Mouse (Mus musculus) limb, embryonic 15.5 days (tissue): ENCODE results near the gene Gabrb1. TPM values are rescaled to one million over a fixed set of nuclear protein-coding genes. Genes with fewer than 3 reads are reported as not detected.
"Not testable (repeated sequence)": the region's sequence is repeated elsewhere in the genome, so short reads cannot be mapped to it uniquely, and the experiment has no call there.

Source experiments
- ATAC-seq: fragments of 200-750 bp; cut with Nextera tagmentation; 2 replicates; pipeline ENCODE4 v1.8.0; 2017; ENCODE audit warnings: low read depth, moderate TSS enrichment; ENCODE audit not compliant: insufficient number of reproducible peaks, low FRiP score, low TSS enrichment
- H3K27ac ChIP-seq: fragments of 300-500 bp; sonication (generic); 2 replicates; pipeline ENCODE4 v1.5.1; 2015; ENCODE audit warnings: moderate library complexity, mild to moderate bottlenecking, inconsistent platforms
- H3K27me3 ChIP-seq: fragments of 300-500 bp; sonication (generic); 2 replicates; pipeline ENCODE4 v1.6.1; 2015; ENCODE audit warnings: inconsistent platforms
- H3K36me3 ChIP-seq: fragments of 300-500 bp; sonication (generic); 2 replicates; pipeline ENCODE4 v1.6.1; 2015; ENCODE audit warnings: inconsistent platforms
- H3K4me1 ChIP-seq: fragments of 300-500 bp; sonication (generic); 2 replicates; pipeline ENCODE4 v1.6.1; 2015; ENCODE audit warnings: inconsistent platforms
- H3K4me2 ChIP-seq: fragments of 300-500 bp; sonication (generic); 2 replicates; pipeline ENCODE4 v1.6.1; 2015; ENCODE audit warnings: mild to moderate bottlenecking, inconsistent platforms
- H3K4me3 ChIP-seq: fragments of 300-500 bp; sonication (generic); 2 replicates; pipeline ENCODE4 v1.5.1; 2015; ENCODE audit warnings: mild to moderate bottlenecking, inconsistent platforms
- H3K9ac ChIP-seq: fragments of 300-500 bp; sonication (generic); 2 replicates; pipeline ENCODE4 v1.6.1; 2015; ENCODE audit warnings: inconsistent platforms
- H3K9me3 ChIP-seq: fragments of 300-500 bp; sonication (generic); 2 replicates; pipeline ENCODE4 v1.6.1; 2016; ENCODE audit warnings: inconsistent platforms
- WGBS: fragments of 180-500 bp; shearing (Covaris S2); methylation state at CpG from one replicate; pipeline ENCODE4 v1.1.7; 2015; 5-methylcytosine and 5-hydroxymethylcytosine counted together
- polyA plus RNA-seq: library from polyadenylated mRNA; unstranded; fragments of >200 nt; fragmentation: Nextera tagmentation; extraction: Ambion mirVana; gene quantifications from 2 replicates; pipeline ENCODE4 v1.2.1, GENCODE M21; 2015

Gene Gabrb1
- polyA plus RNA-seq, 1 experiment from 2014 or later: 1.9 TPM

- no peak overlapping the region for H3K4me2 ChIP-seq
- H3K4me3 ChIP-seq: no peak overlapping the region
- 58% methylated on average over 6 of the region's 6 CpGs for WGBS
- no peak overlapping the region for H3K9ac ChIP-seq
- no peaks in the 10 kb centered on the region for H3K36me3 ChIP-seq
- no peak for ATAC-seq
- H3K27ac ChIP-seq: no peak overlapping the region
- H3K27me3 ChIP-seq: no peaks in the 10 kb centered on the region
- H3K4me1 ChIP-seq: no peaks in the 10 kb centered on the region
- no peaks in the 10 kb centered on the region for H3K9me3 ChIP-seq
Measured at GRCm38 (mm10) chr5:72068826-72069225, 410.9 kb downstream of the Gabrb1 start.

- not testable (repeated sequence) for H3K36me3 ChIP-seq, H3K9me3 ChIP-seq, H3K9ac ChIP-seq, H3K4me2 ChIP-seq, H3K4me3 ChIP-seq, H3K27ac ChIP-seq, H3K27me3 ChIP-seq, H3K4me1 ChIP-seq, ATAC-seq
- 82% methylated on average over 7 of the region's 7 CpGs for WGBS
Measured at GRCm38 (mm10) chr5:72069398-72069797, 411.5 kb downstream of the Gabrb1 start.

- Histone ChIP-seq H3K4me3 (no peak overlapping the region), H3K9me3 (no peaks in the 10 kb centered on the region), H3K27me3 (no peaks in the 10 kb centered on the region), H3K27ac (no peak overlapping the region), H3K4me2 (no peak overlapping the region), H3K36me3 (no peaks in the 10 kb centered on the region), H3K9ac (no peak overlapping the region), H3K4me1 (no peaks in the 10 kb centered on the region)
- WGBS: 88% methylated on average over 6 of the region's 6 CpGs
- no peak for ATAC-seq
Measured at GRCm38 (mm10) chr5:72076781-72077180, 418.9 kb downstream of the Gabrb1 start.

GRCm38 (mm10) chr5:72086518-72086917, 428.6 kb downstream of the Gabrb1 start:
- H3K4me2 ChIP-seq: no peak overlapping the region
- no peak overlapping the region for H3K9ac ChIP-seq
- 85% methylated on average over 1 of the region's 1 CpGs for WGBS
- H3K4me3 ChIP-seq: no peak overlapping the region
- H3K9me3 ChIP-seq: no peaks in the 10 kb centered on the region
- ATAC-seq: 0 out of 2 replicates have a peak, but pooled peaks have one; percentile 55
- no peaks in the 10 kb centered on the region for H3K27me3 ChIP-seq
- H3K4me1 ChIP-seq: no peaks in the 10 kb centered on the region
- H3K27ac ChIP-seq: no peak overlapping the region
- no peaks in the 10 kb centered on the region for H3K36me3 ChIP-seq

- no peak overlapping the region for H3K4me2 ChIP-seq
- H3K36me3 ChIP-seq: no peaks in the 10 kb centered on the region
- no peak overlapping the region for H3K9ac ChIP-seq
- H3K4me1 ChIP-seq: no peaks in the 10 kb centered on the region
- no peaks in the 10 kb centered on the region for H3K9me3 ChIP-seq
- no peak overlapping the region for H3K4me3 ChIP-seq
- H3K27ac ChIP-seq: no peak overlapping the region
- no peak for ATAC-seq
- WGBS: 36% methylated on average over 7 of the region's 7 CpGs
- H3K27me3 ChIP-seq: no peaks in the 10 kb centered on the region
Measured at GRCm38 (mm10) chr5:72094582-72094981, 436.7 kb downstream of the Gabrb1 start.

- Histone ChIP-seq H3K27ac (no peak overlapping the region), H3K9ac (no peak overlapping the region), H3K4me2 (no peak overlapping the region), H3K4me3 (no peak overlapping the region), H3K36me3 (no peaks in the 10 kb centered on the region), H3K9me3 (no peaks in the 10 kb centered on the region), H3K4me1 (no peaks in the 10 kb centered on the region), H3K27me3 (no peaks in the 10 kb centered on the region)
- WGBS: 91% methylated on average over 2 of the region's 2 CpGs
- ATAC-seq: no peak
Measured at GRCm38 (mm10) chr5:72095015-72095414, 437.1 kb downstream of the Gabrb1 start.

GRCm38 (mm10) chr5:72104274-72104921, 446.5 kb downstream of the Gabrb1 start:
- Histone ChIP-seq H3K4me1 (no peaks in the 10 kb centered on the region), H3K9me3 (no peaks in the 10 kb centered on the region), H3K4me3 (no peak overlapping the region), H3K27me3 (no peaks in the 10 kb centered on the region), H3K36me3 (no peaks in the 10 kb centered on the region), H3K4me2 (no peak overlapping the region), H3K9ac (no peak overlapping the region), H3K27ac (no peak overlapping the region)
- 61% methylated on average over 7 of the region's 7 CpGs for WGBS
- ATAC-seq: no peak

- H3K27me3 ChIP-seq: no peaks in the 10 kb centered on the region
- no peak overlapping the region for H3K4me2 ChIP-seq
- WGBS: 83% methylated on average over 6 of the region's 6 CpGs
- no peaks in the 10 kb centered on the region for H3K4me1 ChIP-seq
- H3K4me3 ChIP-seq: no peak overlapping the region
- no peak overlapping the region for H3K9ac ChIP-seq
- no peaks in the 10 kb centered on the region for H3K36me3 ChIP-seq
- no peak overlapping the region for H3K27ac ChIP-seq
- no peak for ATAC-seq
- H3K9me3 ChIP-seq: no peaks in the 10 kb centered on the region
Measured at GRCm38 (mm10) chr5:72122414-72123037, 464.6 kb downstream of the Gabrb1 start.

- WGBS: 82% methylated on average over 4 of the region's 4 CpGs
- no peaks in the 10 kb centered on the region for H3K36me3 ChIP-seq
- no peak overlapping the region for H3K9ac ChIP-seq
- H3K4me2 ChIP-seq: no peak overlapping the region
- H3K9me3 ChIP-seq: no peaks in the 10 kb centered on the region
- 0 out of 2 replicates have a peak, but pooled peaks cover 2% of the 10 kb centered on the region for H3K4me1 ChIP-seq
- H3K27ac ChIP-seq: no peak overlapping the region
- no peak for ATAC-seq
- H3K27me3 ChIP-seq: no peaks in the 10 kb centered on the region
- H3K4me3 ChIP-seq: no peak overlapping the region
Measured at GRCm38 (mm10) chr5:72126681-72127080, 468.8 kb downstream of the Gabrb1 start.

GRCm38 (mm10) chr5:72133906-72134305, 476.0 kb downstream of the Gabrb1 start:
- no peak overlapping the region for H3K4me2 ChIP-seq
- H3K4me1 ChIP-seq: 0 out of 2 replicates have a peak, but pooled peaks cover under 1% of the 10 kb centered on the region
- no peaks in the 10 kb centered on the region for H3K36me3 ChIP-seq
- no peak for ATAC-seq
- no peak overlapping the region for H3K27ac ChIP-seq
- H3K9me3 ChIP-seq: no peaks in the 10 kb centered on the region
- no peak overlapping the region for H3K9ac ChIP-seq
- no peak overlapping the region for H3K4me3 ChIP-seq
- no peaks in the 10 kb centered on the region for H3K27me3 ChIP-seq
- 79% methylated on average over 2 of the region's 2 CpGs for WGBS

- Histone ChIP-seq H3K4me1 (no peaks in the 10 kb centered on the region), H3K4me2 (no peak overlapping the region), H3K9me3 (no peaks in the 10 kb centered on the region), H3K36me3 (no peaks in the 10 kb centered on the region), H3K4me3 (no peak overlapping the region), H3K27me3 (no peaks in the 10 kb centered on the region), H3K9ac (no peak overlapping the region), H3K27ac (no peak overlapping the region)
- 81% methylated on average over 7 of the region's 7 CpGs for WGBS
- no peak for ATAC-seq
Measured at GRCm38 (mm10) chr5:72138256-72138655, 480.3 kb downstream of the Gabrb1 start.

- Histone ChIP-seq H3K9me3 (no peaks in the 10 kb centered on the region), H3K4me3 (no peak overlapping the region), H3K4me1 (no peaks in the 10 kb centered on the region), H3K27me3 (no peaks in the 10 kb centered on the region), H3K4me2 (no peak overlapping the region), H3K36me3 (no peaks in the 10 kb centered on the region), H3K9ac (no peak overlapping the region), H3K27ac (no peak overlapping the region)
- WGBS: 66% methylated on average over 1 of the region's 1 CpGs
- no peak for ATAC-seq
Measured at GRCm38 (mm10) chr5:72139619-72140018, 481.7 kb downstream of the Gabrb1 start.
